Mouse (Mus musculus) neutrophil, adult 5-6 weeks (primary cell): Measurements from ENCODE around the gene Gm8906. TPM values are rescaled to one million over a fixed set of nuclear protein-coding genes. Genes with fewer than 3 reads are reported as not detected.
"Not testable (repeated sequence)": the region's sequence is repeated elsewhere in the genome, so short reads cannot be mapped to it uniquely, and the experiment has no call there.

Source experiments
- ATAC-seq: fragments of 151-379, 151-347 bp; 2 replicates; pipeline ENCODE4 v1.8.0; 2017; ENCODE audit warnings: mild to moderate bottlenecking, moderate TSS enrichment; ENCODE audit not compliant: insufficient number of reproducible peaks, poor library complexity, low FRiP score, severe bottlenecking; ENCODE audit errors: extremely low read depth
- total RNA-seq: library from RNA; stranded (forward); fragments of 200-1000 nt; gene quantifications from 2 replicates; pipeline ENCODE4 v1.2.3, GENCODE M21; 2017

Gene Gm8906
- total RNA-seq = not detected in 2 replicates

DNA sequence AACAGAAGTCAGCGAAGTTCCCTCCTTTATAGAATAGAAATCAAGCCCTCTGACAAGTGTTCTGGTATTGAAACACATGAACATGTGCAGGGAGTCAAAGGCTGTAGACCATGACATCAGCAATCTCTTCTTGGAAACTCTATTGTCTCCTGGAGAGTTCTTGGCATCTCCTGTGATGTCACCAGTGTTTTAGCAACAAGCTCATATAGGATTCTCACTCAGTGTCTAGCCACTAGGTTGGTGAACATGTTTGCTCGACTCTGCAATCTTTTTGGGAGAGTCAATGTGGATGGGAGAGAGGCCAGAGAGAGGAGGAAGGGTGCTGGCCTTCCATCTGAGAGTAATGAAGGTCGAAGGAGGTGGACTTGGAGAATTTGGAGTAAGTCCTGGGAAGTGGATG is at the start of gene Gm8906:
Gene Gm8906, plus strand, starts transcription at position 301 of the 400 bp plus-strand sequence.
- ATAC-seq = not testable (repeated sequence)

Other genes with a start within 250 kb of the Gm8906 start
- not detected in 2 replicates for gene Gm8890, start 246.7 kb upstream of the Gm8906 start, total RNA-seq
- gene Speer1, start 161.2 kb upstream of the Gm8906 start, total RNA-seq = not detected in 2 replicates
- gene Gm8897, start 86.3 kb upstream of the Gm8906 start, total RNA-seq = not detected in 2 replicates
- not detected in 2 replicates for gene Gm6460, start 92.2 kb downstream of the Gm8906 start, total RNA-seq
- not detected in 2 replicates for gene Gm8922, start 179.3 kb downstream of the Gm8906 start, total RNA-seq